Mouse (Mus musculus): ENCODE measurements around the gene Eif2ak4.

DNA sequence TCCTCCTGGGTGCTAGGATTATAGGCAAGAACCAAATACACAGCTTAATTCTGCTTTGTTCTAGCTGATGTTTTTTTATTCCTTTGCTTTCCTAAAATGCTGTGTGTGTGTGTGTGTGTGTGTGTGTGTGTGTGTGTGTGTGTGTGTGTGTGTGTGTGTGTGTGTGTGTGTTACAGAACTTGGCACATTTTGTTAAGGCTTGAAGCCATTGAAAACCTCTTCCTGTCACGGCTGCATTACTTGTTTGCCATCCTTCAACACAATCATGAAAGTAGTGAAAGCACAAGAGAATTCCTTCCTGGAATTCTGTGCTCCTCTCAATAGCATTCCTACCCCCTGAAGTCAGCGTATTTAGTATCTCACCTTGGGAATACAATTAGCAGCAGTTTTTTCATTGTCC is 77.5 kb downstream of the Eif2ak4 start:
- TF ChIP-seq CTCF (IDR thresholded peaks at IDR 0.05) (no peak), EP300 (IDR thresholded peaks at IDR 0.05) (no peak)
